Mouse (Mus musculus): ENCODE measurements around the gene Rbms3. TPM values are rescaled to one million over a fixed set of nuclear protein-coding genes. Genes with fewer than 3 reads are reported as not detected.

Gene Rbms3
- polyA plus RNA-seq, 1 experiment from 2014 or later = not detected

- Histone ChIP-seq H3K79me2 (ENCODE audit: inconsistent target) (no peaks in the 10 kb centered on the region), H3K36me3 (ENCODE audit: inconsistent target) (no peaks in the 10 kb centered on the region), H3K4me3 (ENCODE audit: inconsistent target) (no peak overlapping the region), H3K27ac (no peak overlapping the region)
- 13% methylated on average over 7 of the region's 7 CpGs for WGBS (ENCODE audit: missing documents)
These were observed 256.5 kb downstream of the Rbms3 start for GRCm38 (mm10) chr9:117373164-117373741.

- Histone ChIP-seq H3K27ac (no peak overlapping the region), H3K4me3 (ENCODE audit: inconsistent target) (no peak overlapping the region), H3K79me2 (ENCODE audit: inconsistent target) (no peaks in the 10 kb centered on the region), H3K36me3 (ENCODE audit: inconsistent target) (no peaks in the 10 kb centered on the region)
- 91% methylated on average over 5 of the region's 5 CpGs for WGBS (ENCODE audit: missing documents)
These were observed 257.7 kb downstream of the Rbms3 start for GRCm38 (mm10) chr9:117371980-117372379.

- 95% methylated on average over 6 of the region's 6 CpGs for WGBS (ENCODE audit: missing documents)
- Histone ChIP-seq H3K27ac (no peak overlapping the region), H3K36me3 (ENCODE audit: inconsistent target) (no peaks in the 10 kb centered on the region), H3K79me2 (ENCODE audit: inconsistent target) (no peaks in the 10 kb centered on the region), H3K4me3 (ENCODE audit: inconsistent target) (no peak overlapping the region)
These were observed 259.6 kb downstream of the Rbms3 start for GRCm38 (mm10) chr9:117370086-117370485.

- Histone ChIP-seq H3K79me2 (ENCODE audit: inconsistent target) (no peaks in the 10 kb centered on the region), H3K36me3 (ENCODE audit: inconsistent target) (no peaks in the 10 kb centered on the region), H3K4me3 (ENCODE audit: inconsistent target) (no peak overlapping the region), H3K27ac (no peak overlapping the region)
- WGBS (ENCODE audit: missing documents) = 79% methylated on average over 4 of the region's 4 CpGs
These were observed 261.7 kb downstream of the Rbms3 start for GRCm38 (mm10) chr9:117368016-117368415.

GRCm38 (mm10) chr9:117364610-117365009 is 265.1 kb downstream of the Rbms3 start:
- WGBS (ENCODE audit: missing documents) = 72% methylated on average over 3 of the region's 3 CpGs
- Histone ChIP-seq H3K4me3 (ENCODE audit: inconsistent target) (no peak overlapping the region), H3K27ac (no peak overlapping the region), H3K36me3 (ENCODE audit: inconsistent target) (no peaks in the 10 kb centered on the region), H3K79me2 (ENCODE audit: inconsistent target) (no peaks in the 10 kb centered on the region)

- Histone ChIP-seq H3K79me2 (ENCODE audit: inconsistent target) (no peaks in the 10 kb centered on the region), H3K27ac (no peak overlapping the region), H3K36me3 (ENCODE audit: inconsistent target) (no peaks in the 10 kb centered on the region), H3K4me3 (ENCODE audit: inconsistent target) (no peak overlapping the region)
- 89% methylated on average over 5 of the region's 5 CpGs for WGBS (ENCODE audit: missing documents)
These were observed 268.3 kb downstream of the Rbms3 start for GRCm38 (mm10) chr9:117361431-117361830.

GRCm38 (mm10) chr9:117356764-117357442 is 272.8 kb downstream of the Rbms3 start:
- no peak overlapping the region for H3K27ac ChIP-seq
- H3K79me2 ChIP-seq (ENCODE audit: inconsistent target) = no peaks in the 10 kb centered on the region
- WGBS (ENCODE audit: missing documents) = 12% methylated on average over 9 of the region's 9 CpGs
- no peak overlapping the region for H3K4me3 ChIP-seq (ENCODE audit: inconsistent target)
- no peaks in the 10 kb centered on the region for H3K36me3 ChIP-seq (ENCODE audit: inconsistent target)

- no peaks in the 10 kb centered on the region for H3K36me3 ChIP-seq (ENCODE audit: inconsistent target)
- no peak overlapping the region for H3K27ac ChIP-seq
- WGBS (ENCODE audit: missing documents) = 89% methylated on average over 5 of the region's 5 CpGs
- H3K79me2 ChIP-seq (ENCODE audit: inconsistent target) = no peaks in the 10 kb centered on the region
- no peak overlapping the region for H3K4me3 ChIP-seq (ENCODE audit: inconsistent target)
These were observed 274.2 kb downstream of the Rbms3 start for GRCm38 (mm10) chr9:117355501-117355900.

GRCm38 (mm10) chr9:117342336-117342735 is 287.4 kb downstream of the Rbms3 start:
- no peaks in the 10 kb centered on the region for H3K79me2 ChIP-seq (ENCODE audit: inconsistent target)
- WGBS (ENCODE audit: missing documents) = 79% methylated on average over 4 of the region's 4 CpGs
- no peak overlapping the region for H3K4me3 ChIP-seq (ENCODE audit: inconsistent target)
- no peak overlapping the region for H3K27ac ChIP-seq
- H3K36me3 ChIP-seq (ENCODE audit: inconsistent target) = no peaks in the 10 kb centered on the region

- no peaks in the 10 kb centered on the region for H3K79me2 ChIP-seq (ENCODE audit: inconsistent target)
- H3K27ac ChIP-seq = no peak overlapping the region
- 91% methylated on average over 5 of the region's 5 CpGs for WGBS (ENCODE audit: missing documents)
- H3K4me3 ChIP-seq (ENCODE audit: inconsistent target) = no peak overlapping the region
- H3K36me3 ChIP-seq (ENCODE audit: inconsistent target) = no peaks in the 10 kb centered on the region
These were observed 299.0 kb downstream of the Rbms3 start for GRCm38 (mm10) chr9:117330681-117331080.

GRCm38 (mm10) chr9:117319271-117319670 is 310.4 kb downstream of the Rbms3 start:
- H3K79me2 ChIP-seq (ENCODE audit: inconsistent target) = no peaks in the 10 kb centered on the region
- no peak overlapping the region for H3K4me3 ChIP-seq (ENCODE audit: inconsistent target)
- WGBS (ENCODE audit: missing documents) = 84% methylated on average over 3 of the region's 3 CpGs
- no peak overlapping the region for H3K27ac ChIP-seq
- no peaks in the 10 kb centered on the region for H3K36me3 ChIP-seq (ENCODE audit: inconsistent target)

GRCm38 (mm10) chr9:117318461-117318860 is 311.3 kb downstream of the Rbms3 start:
- 71% methylated on average over 4 of the region's 4 CpGs for WGBS (ENCODE audit: missing documents)
- no peaks in the 10 kb centered on the region for H3K36me3 ChIP-seq (ENCODE audit: inconsistent target)

GRCm38 (mm10) chr9:117317251-117317650 is 312.5 kb downstream of the Rbms3 start:
- Histone ChIP-seq H3K4me3 (ENCODE audit: inconsistent target) (no peak overlapping the region), H3K79me2 (ENCODE audit: inconsistent target) (no peaks in the 10 kb centered on the region), H3K36me3 (ENCODE audit: inconsistent target) (no peaks in the 10 kb centered on the region), H3K27ac (no peak overlapping the region)
- 98% methylated on average over 7 of the region's 7 CpGs for WGBS (ENCODE audit: missing documents)

More at GRCm38 (mm10) chr9:117318461-117318860, 311.3 kb downstream of the Rbms3 start:
- no peak overlapping the region for H3K27ac ChIP-seq
- no peaks in the 10 kb centered on the region for H3K79me2 ChIP-seq (ENCODE audit: inconsistent target)
- no peak overlapping the region for H3K4me3 ChIP-seq (ENCODE audit: inconsistent target)

- H3K36me3 ChIP-seq (ENCODE audit: inconsistent target) = no peaks in the 10 kb centered on the region
- no peak overlapping the region for H3K27ac ChIP-seq
- H3K79me2 ChIP-seq (ENCODE audit: inconsistent target) = no peaks in the 10 kb centered on the region
- 92% methylated on average over 11 of the region's 11 CpGs for WGBS (ENCODE audit: missing documents)
- H3K4me3 ChIP-seq (ENCODE audit: inconsistent target) = no peak overlapping the region
These were observed 316.1 kb downstream of the Rbms3 start for GRCm38 (mm10) chr9:117313642-117314041.

- H3K4me3 ChIP-seq (ENCODE audit: inconsistent target) = no peak overlapping the region
- no peak overlapping the region for H3K27ac ChIP-seq
- no peaks in the 10 kb centered on the region for H3K36me3 ChIP-seq (ENCODE audit: inconsistent target)
- H3K79me2 ChIP-seq (ENCODE audit: inconsistent target) = no peaks in the 10 kb centered on the region
These were observed 319.9 kb downstream of the Rbms3 start for GRCm38 (mm10) chr9:117309809-117310208.

GRCm38 (mm10) chr9:117298991-117299390 is 330.7 kb downstream of the Rbms3 start:
- Histone ChIP-seq H3K27ac (no peak overlapping the region), H3K4me3 (ENCODE audit: inconsistent target) (no peak overlapping the region), H3K79me2 (ENCODE audit: inconsistent target) (no peaks in the 10 kb centered on the region), H3K36me3 (ENCODE audit: inconsistent target) (no peaks in the 10 kb centered on the region)
- WGBS (ENCODE audit: missing documents) = 86% methylated on average over 7 of the region's 7 CpGs

Measured in macrophage (primary cell).